Mouse (Mus musculus) lung, postnatal 0 days (tissue): ENCODE measurements around the gene Sorcs2.

Source experiments
- CTCF ChIP-seq: IDR thresholded peaks from 2 replicates; pipeline ENCODE4 v1.5.1; 2016; ENCODE audit warnings: antibody characterized with exemption, mild to moderate bottlenecking
- EP300 ChIP-seq: IDR thresholded peaks from 2 replicates; pipeline ENCODE4 v1.6.1; 2016; ENCODE audit warnings: antibody characterized with exemption, mild to moderate bottlenecking, control low read depth

DNA sequence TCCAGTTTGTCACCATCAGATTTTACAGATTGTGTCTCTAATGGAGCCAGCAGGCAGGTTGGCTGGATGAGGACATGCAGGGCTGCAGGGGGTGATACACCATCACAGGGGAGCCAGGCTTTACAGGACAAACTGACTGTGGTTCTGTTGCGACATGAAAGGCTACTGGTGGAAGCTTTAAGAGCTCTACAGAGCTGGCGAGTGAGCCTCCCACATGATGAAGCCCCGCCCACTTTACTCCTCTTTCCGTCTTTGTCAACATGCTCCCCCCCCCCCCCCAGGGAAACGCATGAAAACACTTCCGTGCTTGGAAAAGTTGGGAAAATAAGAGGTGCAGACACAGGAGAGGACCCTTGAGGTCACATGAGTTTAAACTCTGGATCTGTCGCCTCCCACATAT, 219.7 kb downstream of the Sorcs2 start:
- TF ChIP-seq CTCF (no peak), EP300 (no peak)
